Mouse (Mus musculus): ENCODE data around the gene Tmc3. TPM values are rescaled to one million over a fixed set of nuclear protein-coding genes. Genes with fewer than 3 reads are reported as not detected.

The Tmc3 gene
- total and polyA plus RNA-seq, 3 experiments, result not detected

DNA sequence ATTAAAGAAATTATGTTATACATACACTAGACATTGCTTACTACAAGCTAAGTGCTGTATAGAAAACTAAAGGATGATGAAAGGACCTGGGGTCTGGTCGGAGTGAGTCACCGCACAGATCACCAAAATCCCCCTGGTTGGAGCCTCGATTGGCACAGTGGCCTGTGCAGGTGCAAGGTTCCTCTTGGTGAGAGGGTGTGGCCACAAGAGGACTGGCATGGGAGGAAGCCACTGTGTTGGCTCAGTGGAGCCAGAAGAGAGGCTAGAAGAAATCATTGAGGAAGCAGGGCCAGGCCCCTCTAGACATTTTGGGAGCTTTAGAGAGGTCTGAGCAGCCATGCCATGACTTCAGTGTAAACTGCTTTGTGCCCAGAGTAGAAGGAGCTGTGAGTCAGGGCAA lies 54.4 kb downstream of the Tmc3 start:
- H3K4me1 ChIP-seq (ENCODE audit: control insufficient read depth in 1 of 2, insufficient read depth in 2 of 2, low read length in 2 of 2), result no peaks in the 10 kb centered on the region
- H3K9ac ChIP-seq (ENCODE audit: control insufficient read depth, low read depth, low read length, poor library complexity, severe bottlenecking), result no peak overlapping the region
- no peak overlapping the region for H3K4me3 ChIP-seq (ENCODE audit: control insufficient read depth in 1 of 2, insufficient read depth in 1 of 2, low read depth in 2 of 2, low read length in 2 of 2)
- DNase-seq (ENCODE audit: low read depth, low spot score), result no peak
- TF ChIP-seq USF1 (IDR thresholded peaks at IDR 0.05; ENCODE audit: low read depth, low read length), result no peak
- no peak for TF ChIP-seq ZKSCAN1 (IDR thresholded peaks at IDR 0.05; ENCODE audit: low read depth, low read length)
- TF ChIP-seq TBP (IDR thresholded peaks at IDR 0.05; ENCODE audit: low read depth, low read length), result no peak
- TF ChIP-seq JUND (IDR thresholded peaks at IDR 0.05; ENCODE audit: low read depth, low read length), result no peak
- no peak for TF ChIP-seq TAL1 (IDR thresholded peaks at IDR 0.05; ENCODE audit: low read length)
- no peak for TF ChIP-seq SIN3A (IDR thresholded peaks at IDR 0.05; ENCODE audit: low read length)
- no peak for TF ChIP-seq KAT2A (conservative IDR thresholded peaks at IDR 0.05; ENCODE audit: low read depth, low read length)
- no peak for TF ChIP-seq ETS1 (IDR thresholded peaks at IDR 0.05; ENCODE audit: low read depth, low read length)
- TF ChIP-seq ZMIZ1 (IDR thresholded peaks at IDR 0.05; ENCODE audit: low read depth, low read length), result no peak
- no peak for TF ChIP-seq NRF1 (IDR thresholded peaks at IDR 0.05; ENCODE audit: insufficient read depth, low read depth, low read length, poor library complexity, severe bottlenecking)
- TF ChIP-seq EP300 (IDR thresholded peaks at IDR 0.05; ENCODE audit: low read depth in 1 of 2, low read length in 2 of 2), result no peak
- TF ChIP-seq GABPA (IDR thresholded peaks at IDR 0.05; ENCODE audit: low read depth, low read length), result no peak
- TF ChIP-seq ZNF384 (IDR thresholded peaks at IDR 0.05; ENCODE audit: low read depth, low read length), result no peak
- no peak for TF ChIP-seq NELFE (IDR thresholded peaks at IDR 0.05; ENCODE audit: low read depth, low read length)
- TF ChIP-seq SMC3 (IDR thresholded peaks at IDR 0.05; ENCODE audit: low read depth, low read length), result no peak
- H3K36me3 ChIP-seq (ENCODE audit: control insufficient read depth in 1 of 2, insufficient read depth in 2 of 2, low read length in 2 of 2), result no peaks in the 10 kb centered on the region
- H3K27ac ChIP-seq (ENCODE audit: control insufficient read depth, low read depth, low read length), result no peak overlapping the region
- no peaks in the 10 kb centered on the region for H3K27me3 ChIP-seq (ENCODE audit: control insufficient read depth in 1 of 2, insufficient read depth in 2 of 2, low read length in 2 of 2)
- no peaks in the 10 kb centered on the region for H3K79me2 ChIP-seq (ENCODE audit: control insufficient read depth, insufficient read depth, low read length, poor library complexity)
- no peaks in the 10 kb centered on the region for H3K9me3 ChIP-seq (replicated peaks; ENCODE audit: insufficient read depth, low read length)

DNA sequence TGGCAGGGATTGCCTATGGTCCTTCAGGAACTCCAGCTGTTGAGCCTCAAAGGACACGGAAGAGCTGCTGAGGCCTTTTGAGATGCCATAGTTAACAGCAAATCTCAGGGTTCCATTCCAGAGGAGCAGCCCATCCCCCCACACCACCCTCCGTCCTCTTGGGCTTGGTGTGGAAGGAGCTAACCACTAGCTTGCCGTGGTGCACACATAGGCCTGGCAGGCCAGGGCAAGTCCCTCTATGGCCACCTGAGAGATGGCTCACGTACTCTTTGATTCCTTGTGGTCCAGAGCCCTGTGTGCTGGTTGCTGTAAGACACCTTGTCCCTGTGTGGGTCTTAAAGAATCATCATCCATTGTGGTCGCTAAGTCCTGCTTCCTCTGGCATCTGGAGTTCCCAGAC lies 55.9 kb downstream of the Tmc3 start:
- Histone ChIP-seq H3K27me3 (ENCODE audit: control insufficient read depth in 1 of 2, insufficient read depth in 2 of 2, low read length in 2 of 2) (no peaks in the 10 kb centered on the region), H3K79me2 (ENCODE audit: control insufficient read depth, insufficient read depth, low read length, poor library complexity) (no peaks in the 10 kb centered on the region), H3K9ac (ENCODE audit: control insufficient read depth, low read depth, low read length, poor library complexity, severe bottlenecking) (no peak overlapping the region), H3K27ac (ENCODE audit: control insufficient read depth, low read depth, low read length) (no peak overlapping the region), H3K9me3 (replicated peaks; ENCODE audit: insufficient read depth, low read length) (no peaks in the 10 kb centered on the region), H3K36me3 (ENCODE audit: control insufficient read depth in 1 of 2, insufficient read depth in 2 of 2, low read length in 2 of 2) (no peaks in the 10 kb centered on the region), H3K4me3 (ENCODE audit: control insufficient read depth in 1 of 2, insufficient read depth in 1 of 2, low read depth in 2 of 2, low read length in 2 of 2) (no peak overlapping the region), H3K4me1 (ENCODE audit: control insufficient read depth in 1 of 2, insufficient read depth in 2 of 2, low read length in 2 of 2) (no peaks in the 10 kb centered on the region)
- no peak for TF ChIP-seq ETS1 (IDR thresholded peaks at IDR 0.05; ENCODE audit: low read depth, low read length)
- TF ChIP-seq ELF1 (IDR thresholded peaks at IDR 0.05; ENCODE audit: low read depth, low read length), result no peak
- no peak for TF ChIP-seq MAFK (IDR thresholded peaks at IDR 0.05; ENCODE audit: borderline replicate concordance, low read depth, low read length)
- no peak for TF ChIP-seq MEF2A (IDR thresholded peaks at IDR 0.05; ENCODE audit: extremely low read depth, insufficient replicate concordance, low read depth, low read length, poor library complexity, severe bottlenecking)
- TF ChIP-seq CTCF (IDR thresholded peaks at IDR 0.05 in 2 of 3, conservative IDR thresholded peaks at IDR 0.05 in 1 of 3; ENCODE audit: control insufficient read depth in 1 of 3, insufficient read depth in 1 of 3, low read depth in 2 of 3, low read length in 3 of 3, poor library complexity in 1 of 3, severe bottlenecking in 1 of 3), result no peak
- no peak for TF ChIP-seq MXI1 (IDR thresholded peaks at IDR 0.05; ENCODE audit: low read depth, low read length)
- TF ChIP-seq JUND (IDR thresholded peaks at IDR 0.05; ENCODE audit: low read depth, low read length), result no peak
- no peak for TF ChIP-seq HCFC1 (IDR thresholded peaks at IDR 0.05; ENCODE audit: low read depth, low read length)
- no peak for TF ChIP-seq MAZ (IDR thresholded peaks at IDR 0.05; ENCODE audit: low read depth, low read length)
- TF ChIP-seq NRF1 (IDR thresholded peaks at IDR 0.05; ENCODE audit: insufficient read depth, low read depth, low read length, poor library complexity, severe bottlenecking), result no peak
- no peak for TF ChIP-seq POLR2AphosphoS2 (IDR thresholded peaks at IDR 0.05; ENCODE audit: low read length)
- DNase-seq (ENCODE audit: low read depth, low spot score), result no peak

All from MEL (cell line).